Mouse (Mus musculus) gastrocnemius, adult 2 months (tissue): ENCODE data around the gene Dnajc22. TPM values are rescaled to one million over a fixed set of nuclear protein-coding genes. Genes with fewer than 3 reads are reported as not detected.

Experiments
- DNase-seq: peaks from one replicate; pipeline ENCODE4 v3.0.0; 2022
- H3K27ac ChIP-seq: fragments of 200-600 bp; 2 replicates; pipeline ENCODE4 v1.8.1; 2022; ENCODE audit warnings: mild to moderate bottlenecking
- H3K4me3 ChIP-seq: fragments of 200-600 bp; 2 replicates; pipeline ENCODE4 v1.8.1; 2022; ENCODE audit warnings: mild to moderate bottlenecking, moderate library complexity
- CTCF ChIP-seq: fragments of 200-600 bp; IDR thresholded peaks from 2 replicates; pipeline ENCODE4 v1.8.1; 2022; ENCODE audit warnings: antibody characterized with exemption, mild to moderate bottlenecking, moderate library complexity
- intact Hi-C: fragments of 180-260 bp; cut with DNase I; formaldehyde crosslinking; loops from one replicate; pipeline ENCODE4 v1.15.1; 2025
- microRNA-seq: library from miRNA; unstranded; fragments of <30 nt; microRNA quantifications from one replicate; pipeline ENCODE4 v1.2.0, GENCODE M21; 2021
- total RNA-seq, 2 experiments: library from RNA; stranded (reverse); gene quantifications; 2 replicates each; pipeline ENCODE4 v1.2.3; 2021

Gene Dnajc22
- total RNA-seq, 2 experiments from 2014 or later, result not detected

DNA sequence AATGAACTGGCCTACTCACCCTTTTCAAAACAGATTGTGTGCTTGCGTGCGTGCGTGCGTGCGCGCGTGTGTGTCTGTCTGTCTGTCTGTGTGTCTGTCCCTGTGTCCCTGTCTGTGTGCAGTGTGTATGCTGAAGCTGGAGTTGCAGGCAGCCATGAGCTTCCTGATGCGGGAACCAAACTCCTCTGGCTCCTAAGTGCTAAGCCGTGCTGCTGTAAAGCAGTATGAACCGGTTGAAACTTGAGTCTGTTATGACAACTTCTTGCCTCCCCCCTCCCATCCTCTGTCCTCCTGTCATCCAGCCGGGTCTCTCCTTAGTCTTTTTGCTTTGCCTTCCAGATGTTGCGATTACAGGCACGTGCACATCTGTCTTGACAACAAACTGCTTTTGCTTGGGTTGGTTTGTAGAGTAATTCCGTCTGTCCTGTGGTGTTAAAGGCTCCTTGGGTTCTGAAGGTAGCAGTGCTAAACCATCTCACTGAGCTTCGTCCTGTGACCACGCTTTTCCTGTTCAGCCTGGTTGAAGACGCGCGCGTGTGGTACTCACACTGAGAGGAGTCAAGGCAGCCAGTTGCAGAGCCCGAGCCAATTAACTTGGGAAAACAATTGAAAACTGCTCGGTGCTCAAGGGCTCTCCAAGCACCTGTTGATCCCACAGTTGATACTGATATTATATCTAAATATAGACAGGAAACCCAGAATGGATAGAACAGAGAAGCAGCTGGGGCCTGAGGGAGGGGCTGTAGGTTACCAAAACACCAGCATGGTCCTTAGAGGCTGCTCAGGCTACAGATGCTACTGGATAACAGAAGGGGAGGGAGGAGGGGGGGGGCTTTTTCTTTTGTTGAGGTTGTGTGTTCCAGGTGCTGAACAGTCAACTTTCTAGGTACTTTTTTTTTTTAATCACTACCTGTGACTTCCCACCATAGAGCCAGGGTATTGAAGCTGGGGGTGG, 37.3 kb downstream of the Dnajc22 start:
- Histone ChIP-seq H3K27ac (no peak overlapping the region), H3K4me3 (no peak overlapping the region)
- intact Hi-C loops, result no loop called here
- DNase-seq, result no peak
- TF ChIP-seq CTCF, result no peak

DNA sequence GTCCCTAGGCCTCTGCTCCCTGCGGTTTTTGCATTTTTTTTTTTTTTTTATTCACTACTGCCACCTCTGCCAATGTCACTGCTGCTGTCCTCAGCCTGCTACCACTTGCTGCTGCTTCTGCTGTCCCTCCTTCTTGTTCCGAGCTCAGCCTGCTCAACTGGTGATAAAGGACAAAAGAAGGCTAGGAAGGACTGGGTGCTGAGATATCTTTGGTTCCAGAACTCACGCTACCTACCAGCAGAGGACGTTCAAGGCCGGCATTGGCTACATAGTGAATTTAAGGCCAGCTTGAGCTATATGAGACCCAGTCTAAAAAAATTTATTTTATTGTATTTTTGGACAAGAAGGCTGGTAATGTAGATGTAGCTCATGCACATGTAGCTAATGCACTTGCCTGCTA, 45.4 kb downstream of the Dnajc22 start:
- Histone ChIP-seq H3K4me3 (no peak overlapping the region), H3K27ac (no peak overlapping the region)
- intact Hi-C loops, result no loop called here
- DNase-seq, result no peak
- no peak for TF ChIP-seq CTCF

DNA sequence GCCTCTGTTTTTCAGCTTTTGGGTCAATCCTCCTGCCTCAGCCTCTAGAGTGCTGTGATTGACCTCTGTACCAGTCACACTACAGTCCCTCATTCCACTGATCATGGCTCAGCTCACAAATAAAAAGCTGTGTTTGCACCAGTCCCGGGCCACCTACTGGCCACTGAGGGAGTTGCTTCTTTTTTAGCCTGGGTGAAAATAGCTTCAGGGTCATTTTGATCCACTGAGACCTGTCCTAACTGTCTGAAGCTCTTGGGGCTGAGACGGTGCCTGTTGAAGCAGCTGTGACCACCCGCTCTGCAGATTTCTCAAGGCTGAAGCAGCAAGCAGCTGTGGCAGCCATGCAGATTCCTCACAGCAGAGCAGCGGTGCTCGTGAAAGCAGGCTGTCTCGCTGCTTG, 46.7 kb downstream of the Dnajc22 start:
- TF ChIP-seq CTCF, result peak; percentile 71
- intact Hi-C loops, result no loop called here
- peak; percentile 52 for DNase-seq
- Histone ChIP-seq H3K27ac (no peak overlapping the region), H3K4me3 (no peak overlapping the region)

DNA sequence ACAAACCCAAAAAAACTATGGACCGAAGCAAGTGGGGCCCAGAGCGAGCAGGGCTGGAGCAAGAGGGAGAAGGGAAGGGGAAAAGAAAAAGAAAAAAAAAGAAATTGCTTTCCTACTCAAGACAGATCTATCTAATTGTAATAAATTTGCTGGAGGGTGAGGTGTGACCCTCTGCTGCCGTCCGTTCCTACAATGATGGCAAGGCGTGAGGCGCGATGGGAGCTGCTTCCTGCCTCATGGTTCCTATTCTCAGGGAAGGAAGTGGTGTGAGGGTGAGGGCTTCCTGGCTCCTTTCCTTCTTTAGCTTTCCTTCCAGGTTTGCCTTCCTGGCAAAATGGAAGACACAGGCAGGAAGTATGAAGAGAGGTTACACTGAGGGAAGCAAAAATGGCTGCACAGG, 57.5 kb downstream of the Dnajc22 start:
- intact Hi-C loops, result no loop called here
- no peak overlapping the region for H3K4me3 ChIP-seq
- no peak for DNase-seq
- no peak for TF ChIP-seq CTCF
- H3K27ac ChIP-seq, result no peak overlapping the region

DNA sequence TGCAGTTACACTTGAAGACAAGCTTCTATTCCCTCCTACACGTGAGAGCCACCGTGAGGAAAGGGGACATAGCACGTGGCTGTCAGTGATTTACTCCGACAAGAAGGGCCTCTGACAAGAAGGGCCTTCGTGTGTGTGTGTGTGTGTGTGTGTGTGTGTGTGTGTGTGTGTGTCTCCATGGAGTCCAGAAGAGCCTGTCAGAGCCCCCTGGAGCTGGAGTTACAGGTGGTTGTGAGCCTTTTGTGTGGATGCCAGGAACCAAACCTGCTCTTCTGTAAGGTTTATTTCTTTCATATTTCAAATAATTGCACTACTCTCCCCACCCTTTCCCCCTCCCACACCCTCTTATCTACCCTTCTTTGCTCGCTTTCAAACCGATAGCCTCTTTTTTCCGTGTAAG, 58.4 kb downstream of the Dnajc22 start:
- H3K27ac ChIP-seq, result no peak overlapping the region
- TF ChIP-seq CTCF, result no peak
- intact Hi-C loops, result no loop called here
- DNase-seq, result no peak
- no peak overlapping the region for H3K4me3 ChIP-seq

DNA sequence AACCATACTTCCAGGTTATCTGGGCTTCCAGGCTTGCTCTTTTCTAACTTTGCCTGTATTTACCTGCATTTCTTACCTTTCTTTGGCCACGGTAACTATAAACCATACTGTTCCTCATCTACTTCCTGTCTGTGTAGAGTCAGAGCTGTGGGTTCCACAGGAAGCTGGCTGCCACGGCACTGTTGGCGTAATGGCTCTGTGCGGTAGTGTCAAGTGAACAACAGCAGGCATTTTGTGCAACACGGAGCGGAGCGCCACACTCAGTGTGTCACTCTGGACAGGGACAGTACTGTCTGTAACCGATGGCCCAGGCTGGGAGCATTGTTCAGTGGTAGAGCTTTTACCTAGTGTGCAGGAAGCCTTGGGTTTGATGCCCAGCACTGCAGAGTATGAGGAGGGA, 60.5 kb downstream of the Dnajc22 start:
- no peak for TF ChIP-seq CTCF
- no peak overlapping the region for H3K4me3 ChIP-seq
- no peak for DNase-seq
- H3K27ac ChIP-seq, result no peak overlapping the region
- intact Hi-C loops, result no loop called here

Small RNA genes within 50 kb of the gene (microRNA-seq; reads per million reads assigned to microRNA genes)
- not detected for gene Mir6960

Other genes starting within 250 kb of the Dnajc22 start
- gene Kmt2d, start 222.0 kb upstream of the Dnajc22 start, total RNA-seq, result 10 to 100 TPM; 53.6 to 56.3 TPM
- 1 to 10 TPM in 1 of 2 experiments, under 1 TPM in 1; 0.92 to 2.2 TPM for gene Rhebl1, start 198.6 kb upstream of the Dnajc22 start, total RNA-seq
- gene Dhh, start 194.6 kb upstream of the Dnajc22 start, total RNA-seq, result under 1 TPM; 0.81 to 0.82 TPM
- 1 to 10 TPM; 5.2 to 6.9 TPM for gene Lmbr1l, start 174.9 kb upstream of the Dnajc22 start, total RNA-seq
- gene Tuba1b, start 158.6 kb upstream of the Dnajc22 start, total RNA-seq, result 10 to 100 TPM; 15.8 to 33.9 TPM
- gene Gm49450, start 139.6 kb upstream of the Dnajc22 start, total RNA-seq, result not detected
- gene Tuba1a, start 139.5 kb upstream of the Dnajc22 start, total RNA-seq, result 10 to 100 TPM; 17.1 to 43.2 TPM
- gene Tuba1c, start 63.3 kb upstream of the Dnajc22 start, total RNA-seq, result 1 to 10 TPM; 7.1 to 7.7 TPM
- 1 to 10 TPM in 1 of 2 experiments, under 1 TPM in 1; 0.31 to 1.2 TPM for gene Prph, start 38.0 kb upstream of the Dnajc22 start, total RNA-seq
- not detected for gene Troap, start 18.6 kb upstream of the Dnajc22 start, total RNA-seq
- gene C1ql4, start 5.4 kb upstream of the Dnajc22 start, total RNA-seq, result not detected
- gene Spats2, start 32.7 kb downstream of the Dnajc22 start, total RNA-seq, result 1 to 10 TPM; 3.7 to 4.3 TPM
- not detected for gene Kcnh3, start 131.7 kb downstream of the Dnajc22 start, total RNA-seq
- gene Mcrs1, start 158.8 kb downstream of the Dnajc22 start, total RNA-seq, result 10 to 100 TPM; 25.6 to 33.7 TPM
- gene Prpf40b, start 201.9 kb downstream of the Dnajc22 start, total RNA-seq, result 10 to 100 TPM; 24.8 to 27.0 TPM
- gene Fam186b, start 202.7 kb downstream of the Dnajc22 start, total RNA-seq, result not detected